Mouse (Mus musculus) fibroblast of lung, adult 2 months (primary cell): ENCODE measurements at regions not wholly inside any gene's neighbourhood (a gene's known extent, or its start where the extent isn't known, plus 50 kb on each side); places are given as distances from the start of the nearest gene placed in this dataset.
A peak's percentile ranks its signal among the peaks of the same experiment; 100 is the strongest.
"Not testable (repeated sequence)": the region's sequence is repeated elsewhere in the genome, so short reads cannot be mapped to it uniquely, and the experiment has no call there.

Experiments used
- DNase-seq: peaks from one replicate; pipeline ENCODE4 v3.0.0-alpha.2; 2011; ENCODE audit warnings: low read depth

DNA sequence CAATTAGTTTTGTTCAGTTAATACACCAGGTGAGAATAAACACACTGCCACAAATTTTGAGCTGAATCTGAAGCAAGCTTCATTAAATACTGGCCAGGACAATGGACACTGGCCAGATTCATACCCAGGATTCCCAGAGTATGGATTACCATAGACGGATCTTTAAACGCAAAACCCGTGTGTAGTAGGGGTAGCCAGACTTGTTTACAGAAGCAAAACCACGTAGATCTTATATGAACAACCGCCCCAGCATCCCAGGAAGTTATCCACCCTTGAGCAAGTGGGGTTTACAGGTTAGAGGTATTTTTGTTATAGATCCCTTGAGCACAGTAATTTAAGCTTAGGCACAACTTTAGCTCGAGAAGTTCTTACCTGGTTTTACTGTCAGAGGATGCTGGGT lies 71.1 kb upstream of the Ezr start:
- DNase-seq, result no peak

DNA sequence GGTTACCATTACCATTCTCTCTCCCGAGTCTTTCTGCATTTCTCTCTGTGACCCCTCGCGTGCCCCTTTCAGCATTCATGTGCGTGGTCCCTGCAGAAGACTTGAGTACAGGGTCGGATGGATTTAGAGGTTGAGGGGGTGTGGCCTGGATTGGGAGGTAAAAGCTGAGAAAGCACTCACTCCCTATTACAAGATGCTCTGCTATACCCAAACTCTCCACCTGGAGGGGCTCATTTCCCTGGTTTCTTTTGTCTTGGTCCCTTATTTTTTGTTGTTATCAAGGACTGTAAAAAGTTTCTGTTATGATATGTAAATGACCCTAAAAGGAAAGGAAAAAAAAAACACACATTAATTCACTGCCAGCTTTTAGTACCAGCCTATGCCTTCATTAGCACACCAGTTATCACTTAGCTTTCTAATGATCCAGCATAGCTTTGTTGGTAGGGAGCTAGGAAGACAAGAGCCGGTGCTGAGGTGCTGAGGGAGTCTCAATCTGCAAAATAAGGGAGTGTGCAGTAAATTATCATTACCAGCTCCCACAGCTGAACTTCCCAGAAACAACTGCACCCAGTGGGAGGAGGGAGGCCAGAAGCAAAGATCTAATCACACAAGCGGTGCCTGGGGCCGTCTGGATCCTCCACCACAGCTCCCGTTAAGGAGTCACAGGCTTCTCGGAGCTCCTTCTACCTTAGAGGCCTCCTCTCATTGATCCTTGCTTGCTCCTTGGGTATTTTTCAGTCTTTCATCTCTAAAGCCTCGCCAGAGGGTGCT lies 69.8 kb upstream of the Ezr start:
- no peak for DNase-seq

DNA sequence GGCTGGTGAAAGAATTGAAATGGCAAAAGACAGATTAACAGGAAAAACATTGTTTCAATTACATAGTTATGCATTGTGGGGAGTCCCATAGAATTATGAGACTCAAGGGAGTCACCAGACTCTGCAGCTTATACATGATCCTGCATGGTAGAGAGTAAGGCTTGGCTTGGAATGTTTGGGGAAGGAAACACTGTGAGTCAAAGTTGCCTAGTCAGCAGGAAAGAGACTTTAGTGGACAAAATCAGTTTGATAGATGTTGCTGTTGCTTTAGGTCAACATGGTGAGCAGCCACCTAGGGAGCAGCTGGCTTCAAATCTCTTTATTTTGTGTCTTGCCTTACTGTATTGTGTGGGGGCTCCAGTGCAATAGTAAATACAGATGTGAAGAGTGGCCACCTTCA lies 67.9 kb upstream of the Ezr start:
- DNase-seq, result no peak

- DNase-seq, result not testable (repeated sequence)
Measured at GRCm38 (mm10) chr17:6841781-6842465, 59.3 kb upstream of the Ezr start.

GRCm38 (mm10) chr17:6835333-6835916 lies 52.8 kb upstream of the Ezr start:
- DNase-seq, result peak; percentile 70
